Comparison of ENCODE assay signal across 16 mouse cellular contexts in the genomic region with DNA sequence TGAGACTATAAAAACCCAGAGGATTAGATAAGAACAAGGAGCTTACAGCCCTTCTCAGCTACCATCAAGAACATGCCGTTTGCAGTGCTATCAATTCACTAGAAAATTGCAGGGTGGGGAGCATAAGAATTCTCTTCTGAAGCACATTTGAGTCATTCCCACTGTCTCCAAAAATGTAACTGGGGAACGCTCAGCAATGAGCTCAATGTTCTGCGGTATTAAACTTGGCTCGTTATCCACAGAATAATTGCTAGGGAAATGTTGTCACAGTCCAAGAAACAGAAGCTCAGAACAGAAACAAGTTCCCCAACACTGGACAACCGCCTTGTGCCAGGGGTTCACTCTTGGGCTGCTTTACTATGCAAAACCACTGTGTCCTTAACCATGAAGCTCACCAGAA.
"Had no signal": no experiment of that assay in that cellular context is flagged by ENCODE, and none has a peak within 500 bp of the region (broad histone marks: within the 10 kb centered on the region; RNA-seq: fewer than 3 reads in every experiment).

No protein-coding gene starts in this region.

- H3K4me2 ChIP-seq: intestine, embryonic 15.5 days; limb, embryonic 12.5 days; liver, embryonic 13.5 days; lung, embryonic 15.5 days; midbrain, embryonic 11.5 days; midbrain, embryonic 15.5 days; neural tube, embryonic 12.5 days had no signal

- H3K27me3 ChIP-seq: intestine, embryonic 15.5 days; limb, embryonic 12.5 days; liver, embryonic 13.5 days; lung, embryonic 15.5 days; megakaryocyte, embryonic 14.5 days; midbrain, embryonic 15.5 days; neural tube, embryonic 12.5 days had no signal

- H3K36me3 ChIP-seq: intestine, embryonic 15.5 days; limb, embryonic 12.5 days; liver, embryonic 13.5 days; lung, embryonic 15.5 days; midbrain, embryonic 15.5 days; neural tube, embryonic 12.5 days had no signal

- H3K4me1 ChIP-seq: intestine, embryonic 15.5 days; limb, embryonic 12.5 days; liver, embryonic 13.5 days; lung, embryonic 15.5 days; megakaryocyte, embryonic 14.5 days; midbrain, embryonic 15.5 days; neural tube, embryonic 12.5 days had no signal

- H3K4me3 ChIP-seq: intestine, embryonic 15.5 days; limb, embryonic 12.5 days; liver, embryonic 13.5 days; lung, embryonic 15.5 days; megakaryocyte, embryonic 14.5 days; midbrain, embryonic 15.5 days; neural tube, embryonic 12.5 days had no signal

- H3K27ac ChIP-seq: intestine, embryonic 15.5 days; limb, embryonic 12.5 days; liver, embryonic 13.5 days; lung, embryonic 15.5 days; macrophage; midbrain, embryonic 15.5 days; neural tube, embryonic 12.5 days had no signal

- H3K9me3 ChIP-seq: intestine, embryonic 15.5 days; limb, embryonic 12.5 days; liver, embryonic 13.5 days; lung, embryonic 15.5 days; megakaryocyte, embryonic 14.5 days; midbrain, embryonic 15.5 days; neural tube, embryonic 12.5 days had no signal

- ATAC-seq: intestine, embryonic 15.5 days; liver, postnatal 0 days; midbrain, embryonic 15.5 days had no signal

- H3K9ac ChIP-seq: intestine, embryonic 15.5 days; limb, embryonic 12.5 days; liver, embryonic 13.5 days; liver, postnatal 0 days; lung, embryonic 15.5 days; midbrain, embryonic 15.5 days; neural tube, embryonic 12.5 days had no signal

- DNase-seq: kidney, adult 8-10 months; kidney, postnatal 25 days; liver; liver, embryonic 13.5 days; liver, postnatal 0 days; lung, postnatal 14 days; thymus, adult 2 months; thymus, postnatal 25 days had no signal
